Mouse (Mus musculus) hindbrain, embryonic 12.5 days (tissue): ENCODE measurements at regions not wholly inside any gene's neighbourhood (a gene's known extent, or its start where the extent isn't known, plus 50 kb on each side); places are given as distances from the start of the nearest gene placed in this dataset.

Experiments
- ATAC-seq: fragments of 200-750 bp; cut with Nextera tagmentation; 2 replicates; pipeline ENCODE4 v1.8.0; 2017; ENCODE audit warnings: moderate TSS enrichment; ENCODE audit not compliant: low FRiP score
- H3K27ac ChIP-seq: fragments of 300-500 bp; sonication (generic); 2 replicates; pipeline ENCODE4 v1.5.1; 2016; ENCODE audit warnings: mild to moderate bottlenecking
- H3K27me3 ChIP-seq: fragments of 300-500 bp; sonication (generic); 2 replicates; pipeline ENCODE4 v1.6.1; 2016; ENCODE audit warnings: mild to moderate bottlenecking
- H3K36me3 ChIP-seq: fragments of 300-500 bp; sonication (generic); 2 replicates; pipeline ENCODE4 v1.6.1; 2016; ENCODE audit warnings: mild to moderate bottlenecking
- H3K4me1 ChIP-seq: fragments of 300-500 bp; sonication (generic); 2 replicates; pipeline ENCODE4 v1.6.1; 2016
- H3K4me2 ChIP-seq: fragments of 300-500 bp; sonication (generic); replicated peaks from 2 replicates; pipeline ENCODE4 v1.6.1; 2016; ENCODE audit warnings: mild to moderate bottlenecking
- H3K4me3 ChIP-seq: fragments of 300-500 bp; sonication (generic); 2 replicates; pipeline ENCODE4 v1.5.1; 2016; ENCODE audit warnings: mild to moderate bottlenecking
- H3K9ac ChIP-seq: fragments of 300-500 bp; sonication (generic); 2 replicates; pipeline ENCODE4 v1.6.1; 2016; ENCODE audit warnings: mild to moderate bottlenecking, moderate library complexity
- H3K9me3 ChIP-seq: fragments of 300-500 bp; sonication (generic); replicated peaks from 2 replicates; pipeline ENCODE4 v1.6.1; 2016; ENCODE audit warnings: mild to moderate bottlenecking
- WGBS: fragments of 180-500 bp; shearing (Covaris S2); methylation state at CpG from one replicate; pipeline ENCODE4 v1.1.7; 2016; 5-methylcytosine and 5-hydroxymethylcytosine counted together

- peak; percentile 86; the same call in 1 of the 2 replicates for ATAC-seq
- Histone ChIP-seq H3K4me3 (no peak overlapping the region), H3K4me1 (no peaks in the 10 kb centered on the region), H3K4me2 (no peak overlapping the region; the same call in 1 of the 2 replicates), H3K9ac (no peak overlapping the region), H3K36me3 (no peaks in the 10 kb centered on the region), H3K27me3 (no peaks in the 10 kb centered on the region), H3K9me3 (no peaks in the 10 kb centered on the region), H3K27ac (no peak overlapping the region)
- 44% methylated on average over 16 of the region's 16 CpGs for WGBS
Measured at GRCm38 (mm10) chr13:15802043-15802795, 209.4 kb upstream of the Inhba start.

GRCm38 (mm10) chr13:15803965-15804364 lies 207.7 kb upstream of the Inhba start:
- 69% methylated on average over 1 of the region's 1 CpGs for WGBS
- no peak overlapping the region for H3K9ac ChIP-seq

GRCm38 (mm10) chr13:15806925-15807324 lies 204.7 kb upstream of the Inhba start:
- H3K27ac ChIP-seq: no peak overlapping the region
- H3K4me1 ChIP-seq: no peaks in the 10 kb centered on the region
- no peaks in the 10 kb centered on the region for H3K9me3 ChIP-seq
- no peak overlapping the region for H3K4me3 ChIP-seq
- no peak overlapping the region for H3K4me2 ChIP-seq
- no peaks in the 10 kb centered on the region for H3K36me3 ChIP-seq
- no peak overlapping the region for H3K9ac ChIP-seq
- no peak for ATAC-seq
- no peaks in the 10 kb centered on the region for H3K27me3 ChIP-seq
- WGBS: 97% methylated on average over 4 of the region's 4 CpGs

More at GRCm38 (mm10) chr13:15803965-15804364, 207.7 kb upstream of the Inhba start:
- H3K4me3 ChIP-seq: no peak overlapping the region
- no peaks in the 10 kb centered on the region for H3K4me1 ChIP-seq
- no peaks in the 10 kb centered on the region for H3K36me3 ChIP-seq
- no peak for ATAC-seq
- H3K9me3 ChIP-seq: no peaks in the 10 kb centered on the region
- H3K27ac ChIP-seq: no peak overlapping the region
- no peaks in the 10 kb centered on the region for H3K27me3 ChIP-seq
- H3K4me2 ChIP-seq: no peak overlapping the region

- no peak overlapping the region for H3K27ac ChIP-seq
- no peak overlapping the region for H3K4me2 ChIP-seq
- H3K27me3 ChIP-seq: no peaks in the 10 kb centered on the region
- no peaks in the 10 kb centered on the region for H3K36me3 ChIP-seq
- 79% methylated on average over 1 of the region's 1 CpGs for WGBS
- no peak overlapping the region for H3K4me3 ChIP-seq
- ATAC-seq: no peak
- H3K9me3 ChIP-seq: no peaks in the 10 kb centered on the region
- no peak overlapping the region for H3K9ac ChIP-seq
- no peaks in the 10 kb centered on the region for H3K4me1 ChIP-seq
Measured at GRCm38 (mm10) chr13:15822261-15822850, 189.3 kb upstream of the Inhba start.

- Histone ChIP-seq H3K4me3 (no peak overlapping the region), H3K36me3 (no peaks in the 10 kb centered on the region), H3K27me3 (no peaks in the 10 kb centered on the region), H3K9ac (no peak overlapping the region), H3K27ac (no peak overlapping the region), H3K4me1 (no peaks in the 10 kb centered on the region), H3K4me2 (no peak overlapping the region), H3K9me3 (no peaks in the 10 kb centered on the region)
- no peak for ATAC-seq
Measured at GRCm38 (mm10) chr13:15845806-15846205, 165.8 kb upstream of the Inhba start.

- WGBS: 90% methylated on average over 5 of the region's 5 CpGs
- no peaks in the 10 kb centered on the region for H3K9me3 ChIP-seq
- H3K27me3 ChIP-seq: no peaks in the 10 kb centered on the region
- H3K4me2 ChIP-seq: no peak overlapping the region
- no peak for ATAC-seq
- H3K4me3 ChIP-seq: no peak overlapping the region
- no peaks in the 10 kb centered on the region for H3K4me1 ChIP-seq
- H3K27ac ChIP-seq: no peak overlapping the region
- H3K9ac ChIP-seq: no peak overlapping the region
- no peaks in the 10 kb centered on the region for H3K36me3 ChIP-seq
Measured at GRCm38 (mm10) chr13:15848017-15848416, 163.6 kb upstream of the Inhba start.

GRCm38 (mm10) chr13:15849129-15849528 lies 162.5 kb upstream of the Inhba start:
- WGBS: 68% methylated on average over 3 of the region's 3 CpGs
- no peak overlapping the region for H3K4me2 ChIP-seq
- H3K4me3 ChIP-seq: no peak overlapping the region
- ATAC-seq: no peak
- H3K36me3 ChIP-seq: no peaks in the 10 kb centered on the region
- no peaks in the 10 kb centered on the region for H3K4me1 ChIP-seq
- H3K27ac ChIP-seq: no peak overlapping the region
- no peak overlapping the region for H3K9ac ChIP-seq
- H3K27me3 ChIP-seq: no peaks in the 10 kb centered on the region
- no peaks in the 10 kb centered on the region for H3K9me3 ChIP-seq

- Histone ChIP-seq H3K4me1 (no peaks in the 10 kb centered on the region), H3K4me2 (no peak overlapping the region), H3K27ac (no peak overlapping the region), H3K9ac (no peak overlapping the region), H3K27me3 (no peaks in the 10 kb centered on the region), H3K36me3 (no peaks in the 10 kb centered on the region), H3K4me3 (no peak overlapping the region), H3K9me3 (no peaks in the 10 kb centered on the region)
- no peak for ATAC-seq
- 93% methylated on average over 2 of the region's 2 CpGs for WGBS
Measured at GRCm38 (mm10) chr13:15850358-15850757, 161.3 kb upstream of the Inhba start.

- Histone ChIP-seq H3K4me1 (no peaks in the 10 kb centered on the region), H3K9ac (no peak overlapping the region), H3K27me3 (no peaks in the 10 kb centered on the region), H3K27ac (no peak overlapping the region), H3K4me2 (no peak overlapping the region), H3K36me3 (no peaks in the 10 kb centered on the region), H3K4me3 (no peak overlapping the region), H3K9me3 (no peaks in the 10 kb centered on the region)
- ATAC-seq: no peak
Measured at GRCm38 (mm10) chr13:15853022-15853566, 158.6 kb upstream of the Inhba start.

GRCm38 (mm10) chr13:15862941-15863340 lies 148.7 kb upstream of the Inhba start:
- Histone ChIP-seq H3K9ac (no peak overlapping the region), H3K27ac (no peak overlapping the region), H3K4me2 (no peak overlapping the region), H3K4me3 (no peak overlapping the region), H3K36me3 (no peaks in the 10 kb centered on the region), H3K27me3 (no peaks in the 10 kb centered on the region), H3K9me3 (no peaks in the 10 kb centered on the region), H3K4me1 (no peaks in the 10 kb centered on the region)
- ATAC-seq: no peak

GRCm38 (mm10) chr13:15863344-15863743 lies 148.3 kb upstream of the Inhba start:
- Histone ChIP-seq H3K36me3 (no peaks in the 10 kb centered on the region), H3K4me2 (no peak overlapping the region), H3K4me3 (no peak overlapping the region), H3K9ac (no peak overlapping the region), H3K27ac (no peak overlapping the region), H3K27me3 (no peaks in the 10 kb centered on the region), H3K9me3 (no peaks in the 10 kb centered on the region), H3K4me1 (no peaks in the 10 kb centered on the region)
- no peak for ATAC-seq
- WGBS: 60% methylated on average over 3 of the region's 3 CpGs

- Histone ChIP-seq H3K4me3 (no peak overlapping the region), H3K9me3 (no peaks in the 10 kb centered on the region), H3K27me3 (no peaks in the 10 kb centered on the region), H3K9ac (no peak overlapping the region), H3K4me1 (no peaks in the 10 kb centered on the region), H3K4me2 (no peak overlapping the region), H3K27ac (no peak overlapping the region), H3K36me3 (no peaks in the 10 kb centered on the region)
- WGBS: 68% methylated on average over 5 of the region's 5 CpGs
- no peak for ATAC-seq
Measured at GRCm38 (mm10) chr13:15867046-15867561, 144.5 kb upstream of the Inhba start.

- ATAC-seq: no peak
- H3K4me3 ChIP-seq: no peak overlapping the region
- H3K4me2 ChIP-seq: no peak overlapping the region
- no peak overlapping the region for H3K27ac ChIP-seq
- H3K4me1 ChIP-seq: no peaks in the 10 kb centered on the region
- no peaks in the 10 kb centered on the region for H3K9me3 ChIP-seq
- H3K27me3 ChIP-seq: no peaks in the 10 kb centered on the region
- WGBS: 89% methylated on average over 2 of the region's 2 CpGs
- H3K9ac ChIP-seq: no peak overlapping the region
- H3K36me3 ChIP-seq: no peaks in the 10 kb centered on the region
Measured at GRCm38 (mm10) chr13:15877606-15878005, 134.0 kb upstream of the Inhba start.
